Mouse (Mus musculus): ENCODE results near the gene Ifnar1. TPM values are rescaled to one million over a fixed set of nuclear protein-coding genes. Genes with fewer than 3 reads are reported as not detected.
A peak's percentile ranks its signal among the peaks of the same experiment; 100 is the strongest.

Gene Ifnar1
- polyA plus RNA-seq, 1 experiment from 2014 or later: 56.5 TPM

DNA sequence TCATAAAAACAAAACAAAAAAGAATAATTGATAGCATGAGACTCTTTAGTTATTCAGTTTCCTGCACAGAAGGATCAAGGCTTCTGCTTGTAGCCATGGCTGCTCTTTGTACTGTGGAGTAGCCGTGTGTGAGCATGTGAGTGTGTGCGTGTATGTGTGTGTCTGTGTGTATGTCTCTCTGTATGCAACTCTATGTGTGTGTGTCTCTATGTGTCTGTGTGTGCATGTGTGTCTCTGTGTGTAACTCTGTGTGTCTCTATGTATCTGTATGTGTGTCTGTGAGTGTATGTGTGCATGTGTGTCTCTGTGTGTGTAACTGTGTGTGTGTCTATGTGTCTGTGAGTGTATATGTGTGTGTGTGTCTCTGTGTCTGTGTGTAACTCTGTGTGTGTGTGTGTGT is 64.0 kb downstream of the Ifnar1 start:
- Histone ChIP-seq H3K27me3 (replicated peaks) (no peaks in the 10 kb centered on the region), H3K4me1 (peaks cover 31% of the 10 kb centered on the region), H3K36me3 (no peaks in the 10 kb centered on the region), H3K9me3 (no peaks in the 10 kb centered on the region), H3K4me2 (replicated peaks) (peak overlapping the region; percentile 76), H3K9ac (no peak overlapping the region), H3K4me3 (no peak overlapping the region), H3K27ac (no peak overlapping the region)
- 30% methylated on average over 2 of the region's 2 CpGs for WGBS
- no peak for ATAC-seq (ENCODE audit: low FRiP score, low read depth)

DNA sequence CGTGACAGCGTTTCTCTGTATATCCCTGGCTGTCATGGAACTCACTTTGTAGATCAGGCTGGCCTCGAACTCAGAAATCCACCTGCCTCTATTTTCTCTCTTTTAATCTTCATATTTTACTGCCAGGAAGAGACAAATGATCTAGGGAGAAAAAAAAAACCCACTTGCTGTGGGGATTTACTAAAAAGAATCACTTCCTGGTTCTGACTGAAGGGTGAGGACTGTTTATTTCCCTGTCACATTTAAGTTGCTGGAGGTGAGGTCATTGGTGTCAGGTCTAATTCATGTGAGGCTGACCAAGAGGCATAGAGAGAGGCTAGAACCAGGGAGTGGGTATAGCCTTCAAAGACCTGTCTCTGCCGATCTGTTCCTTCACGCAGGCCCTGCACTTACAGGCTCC is 64.6 kb downstream of the Ifnar1 start:
- no peak for ATAC-seq (ENCODE audit: low FRiP score, low read depth)
- Histone ChIP-seq H3K36me3 (no peaks in the 10 kb centered on the region), H3K4me2 (replicated peaks) (no peak overlapping the region), H3K4me1 (peaks cover 33% of the 10 kb centered on the region), H3K4me3 (no peak overlapping the region), H3K27me3 (replicated peaks) (no peaks in the 10 kb centered on the region), H3K9ac (no peak overlapping the region), H3K9me3 (no peaks in the 10 kb centered on the region), H3K27ac (no peak overlapping the region)
- WGBS: 59% methylated on average over 5 of the region's 5 CpGs

DNA sequence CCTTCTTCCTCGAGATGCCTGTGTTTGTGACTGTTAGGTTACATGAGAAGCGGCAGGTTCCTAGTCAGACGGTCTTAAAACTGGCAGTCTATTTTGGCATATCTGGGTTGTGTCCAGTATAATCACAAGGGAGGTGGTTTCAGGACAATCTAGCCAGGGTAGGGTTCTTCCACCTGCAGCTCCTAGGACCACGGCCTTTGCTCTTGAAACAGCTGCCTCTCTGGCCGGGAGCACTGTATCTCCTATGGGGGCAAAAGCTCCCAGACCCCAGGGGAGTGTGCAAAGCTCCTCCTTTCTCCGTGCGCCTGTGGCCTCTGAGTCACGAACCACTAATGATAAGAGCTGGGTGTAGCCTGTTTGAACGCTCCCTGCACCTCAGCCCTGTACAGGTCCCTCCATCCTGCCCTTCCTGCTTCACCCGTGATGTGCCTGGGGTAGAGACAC is 66.1 kb downstream of the Ifnar1 start:
- WGBS: 78% methylated on average over 10 of the region's 10 CpGs
- H3K4me1 ChIP-seq: peaks cover 33% of the 10 kb centered on the region
- no peak overlapping the region for H3K4me3 ChIP-seq
- no peak overlapping the region for H3K4me2 ChIP-seq (replicated peaks)
- 0 out of 2 replicates have a peak, but pooled peaks cover 5% of the 10 kb centered on the region for H3K36me3 ChIP-seq
- no peaks in the 10 kb centered on the region for H3K9me3 ChIP-seq
- no peak overlapping the region for H3K27ac ChIP-seq
- no peaks in the 10 kb centered on the region for H3K27me3 ChIP-seq (replicated peaks)
- H3K9ac ChIP-seq: no peak overlapping the region
- no peak for ATAC-seq (ENCODE audit: low FRiP score, low read depth)

DNA sequence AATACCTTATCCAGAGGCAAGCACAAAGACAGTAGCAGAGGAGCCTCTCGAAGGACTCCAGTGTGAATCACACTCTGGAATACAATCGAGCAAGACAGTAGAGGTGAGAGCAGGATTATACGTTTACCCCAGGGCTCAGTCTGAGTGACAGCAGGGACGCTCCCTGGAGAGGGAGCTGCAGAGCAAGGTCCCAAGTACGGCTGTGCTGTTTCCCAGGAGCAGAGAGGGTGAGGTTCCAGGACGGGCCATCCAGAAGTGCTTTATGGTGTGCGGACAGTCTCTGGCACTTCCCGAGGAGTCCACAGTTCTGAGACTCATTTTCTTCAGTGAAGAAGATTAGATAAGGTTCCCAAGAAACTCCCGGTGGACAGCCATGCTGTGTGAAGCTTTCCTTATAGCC is 67.0 kb downstream of the Ifnar1 start:
- 0 out of 2 replicates have a peak overlapping the region, but pooled peaks have one; percentile 26 for H3K9ac ChIP-seq
- no peak overlapping the region for H3K4me3 ChIP-seq
- no peak for ATAC-seq (ENCODE audit: low FRiP score, low read depth)
- 67% methylated on average over 9 of the region's 9 CpGs for WGBS
- no peak overlapping the region for H3K4me2 ChIP-seq (replicated peaks)
- H3K4me1 ChIP-seq: peaks cover 28% of the 10 kb centered on the region
- no peaks in the 10 kb centered on the region for H3K9me3 ChIP-seq
- H3K27me3 ChIP-seq (replicated peaks): no peaks in the 10 kb centered on the region
- H3K27ac ChIP-seq: no peak overlapping the region
- 0 out of 2 replicates have a peak, but pooled peaks cover 5% of the 10 kb centered on the region for H3K36me3 ChIP-seq

DNA sequence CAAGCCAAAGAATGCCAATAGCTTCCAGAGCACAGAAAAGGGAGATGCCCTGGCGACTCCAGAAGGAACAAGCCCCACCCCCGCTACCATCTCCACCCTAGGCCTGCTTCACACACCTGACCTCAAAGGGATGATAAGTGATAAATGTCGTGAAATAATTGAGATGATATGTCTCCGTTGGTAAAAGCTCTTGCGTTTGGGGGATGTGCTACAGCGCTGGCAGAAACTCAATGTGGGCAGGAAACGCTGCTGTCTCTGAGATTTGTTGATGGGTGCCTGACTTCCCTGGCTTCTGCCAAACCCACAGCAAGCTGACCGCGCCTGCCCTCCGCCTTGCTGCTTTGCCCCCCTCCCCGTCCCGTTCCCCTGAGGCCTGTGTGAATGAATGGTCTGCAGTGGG is 68.6 kb downstream of the Ifnar1 start:
- H3K9ac ChIP-seq: no peak overlapping the region
- no peak for ATAC-seq (ENCODE audit: low FRiP score, low read depth)
- no peaks in the 10 kb centered on the region for H3K9me3 ChIP-seq
- no peak overlapping the region for H3K27ac ChIP-seq
- peaks cover 13% of the 10 kb centered on the region for H3K36me3 ChIP-seq
- 69% methylated on average over 12 of the region's 12 CpGs for WGBS
- H3K4me3 ChIP-seq: no peak overlapping the region
- no peaks in the 10 kb centered on the region for H3K27me3 ChIP-seq (replicated peaks)
- H3K4me2 ChIP-seq (replicated peaks): no peak overlapping the region
- peaks cover 20% of the 10 kb centered on the region for H3K4me1 ChIP-seq

DNA sequence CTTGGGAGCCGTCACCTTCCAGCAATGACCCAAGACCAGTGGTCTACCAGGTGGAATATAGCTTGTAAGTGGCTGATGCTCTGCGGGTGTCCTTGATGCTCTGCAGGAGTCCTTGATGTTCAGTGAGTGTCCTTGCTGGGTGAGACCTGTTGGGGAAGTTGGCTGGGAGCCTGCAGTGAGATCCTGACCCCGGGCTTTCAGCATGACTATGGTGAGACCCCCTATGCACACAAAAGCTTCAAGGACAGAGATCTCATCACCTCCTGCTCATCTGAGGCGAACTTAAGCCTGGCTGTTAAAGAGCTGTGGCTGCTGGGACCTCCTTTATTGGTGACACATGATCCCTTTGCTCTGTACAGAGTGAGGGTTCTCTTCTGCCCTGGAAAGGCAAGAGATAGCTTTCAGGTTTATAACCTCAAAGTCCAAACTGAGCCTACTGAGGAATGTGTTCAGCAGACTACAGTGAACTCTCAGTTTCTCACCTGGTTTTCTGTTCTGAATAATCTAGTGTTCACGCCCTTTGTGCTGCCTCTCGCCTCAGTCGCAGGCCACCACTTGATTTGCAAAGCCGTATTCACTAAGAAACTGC is 70.1 kb downstream of the Ifnar1 start:
- no peak overlapping the region for H3K4me3 ChIP-seq
- H3K9me3 ChIP-seq: no peaks in the 10 kb centered on the region
- no peak overlapping the region for H3K9ac ChIP-seq
- no peak for ATAC-seq (ENCODE audit: low FRiP score, low read depth)
- H3K27me3 ChIP-seq (replicated peaks): no peaks in the 10 kb centered on the region
- peaks cover 10% of the 10 kb centered on the region for H3K4me1 ChIP-seq
- WGBS: 84% methylated on average over 8 of the region's 8 CpGs
- H3K36me3 ChIP-seq: peaks cover 20% of the 10 kb centered on the region
- no peak overlapping the region for H3K4me2 ChIP-seq (replicated peaks)
- no peak overlapping the region for H3K27ac ChIP-seq

DNA sequence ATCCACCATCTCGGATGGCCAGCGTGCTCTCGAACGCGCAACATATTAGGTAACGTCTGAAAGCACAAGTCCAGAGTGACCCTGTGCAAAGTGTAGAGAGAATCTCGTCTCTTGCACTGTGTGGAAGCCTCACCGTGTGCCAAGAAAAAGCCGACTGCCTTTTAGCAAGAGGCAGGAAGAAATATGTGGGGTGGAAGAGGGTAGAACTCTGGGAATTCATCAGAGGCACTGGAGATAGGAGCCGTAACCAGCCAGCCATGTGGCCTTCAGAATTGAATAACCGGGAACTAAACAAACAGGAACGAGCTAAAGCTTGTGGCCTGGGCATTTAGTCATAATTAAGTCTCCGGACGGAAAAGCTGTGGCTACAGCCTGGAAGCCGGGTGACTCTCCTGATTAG is 71.6 kb downstream of the Ifnar1 start:
- 78% methylated on average over 15 of the region's 15 CpGs for WGBS
- Histone ChIP-seq H3K27me3 (replicated peaks) (no peaks in the 10 kb centered on the region), H3K9ac (no peak overlapping the region), H3K4me2 (replicated peaks) (no peak overlapping the region), H3K4me1 (peaks cover 9% of the 10 kb centered on the region; the same call in 1 of the 2 replicates), H3K27ac (no peak overlapping the region), H3K36me3 (peaks cover 22% of the 10 kb centered on the region), H3K9me3 (no peaks in the 10 kb centered on the region), H3K4me3 (no peak overlapping the region)
- no peak for ATAC-seq (ENCODE audit: low FRiP score, low read depth)

Small RNA genes lying within 50 kb of the gene (microRNA-seq; reads per million reads assigned to microRNA genes)
- gene Mir6367: not detected

Other genes starting within 250 kb of the Ifnar1 start
- 3.1 and 5.1 TPM in 2 replicates for gene Olig1, start 215.5 kb upstream of the Ifnar1 start, polyA plus RNA-seq (2016; fragmentation: Nextera tagmentation; extraction: Ambion mirVana)
- gene Ifnar2, start 112.5 kb upstream of the Ifnar1 start, polyA plus RNA-seq (2016; fragmentation: Nextera tagmentation; extraction: Ambion mirVana): 30.7 and 35.4 TPM in 2 replicates
- not detected in 2 replicates for gene Gm21970, start 93.5 kb upstream of the Ifnar1 start, polyA plus RNA-seq (2016; fragmentation: Nextera tagmentation; extraction: Ambion mirVana)
- 8.5 and 9.0 TPM in 2 replicates for gene Il10rb, start 79.1 kb upstream of the Ifnar1 start, polyA plus RNA-seq (2016; fragmentation: Nextera tagmentation; extraction: Ambion mirVana)
- gene Ifngr2, start 61.8 kb downstream of the Ifnar1 start, polyA plus RNA-seq (2016; fragmentation: Nextera tagmentation; extraction: Ambion mirVana): 46.9 TPM in 2 replicates
- gene Tmem50b, start 112.6 kb downstream of the Ifnar1 start, polyA plus RNA-seq (2016; fragmentation: Nextera tagmentation; extraction: Ambion mirVana): 58.0 and 58.5 TPM in 2 replicates
- 6.3 and 6.4 TPM in 2 replicates for gene Dnajc28, start 133.8 kb downstream of the Ifnar1 start, polyA plus RNA-seq (2016; fragmentation: Nextera tagmentation; extraction: Ambion mirVana)
- gene Gart, start 161.7 kb downstream of the Ifnar1 start, polyA plus RNA-seq (2016; fragmentation: Nextera tagmentation; extraction: Ambion mirVana): 89.0 and 92.3 TPM in 2 replicates
- 141 and 154 TPM in 2 replicates for gene Son, start 162.3 kb downstream of the Ifnar1 start, polyA plus RNA-seq (2016; fragmentation: Nextera tagmentation; extraction: Ambion mirVana)
- 26.1 and 30.5 TPM in 2 replicates for gene Donson, start 203.5 kb downstream of the Ifnar1 start, polyA plus RNA-seq (2016; fragmentation: Nextera tagmentation; extraction: Ambion mirVana)
- 70.0 and 80.7 TPM in 2 replicates for gene Cryzl1, start 243.7 kb downstream of the Ifnar1 start, polyA plus RNA-seq (2016; fragmentation: Nextera tagmentation; extraction: Ambion mirVana)
- 74.4 and 75.3 TPM in 2 replicates for gene Itsn1, start 244.0 kb downstream of the Ifnar1 start, polyA plus RNA-seq (2016; fragmentation: Nextera tagmentation; extraction: Ambion mirVana)